In genomic region chr10:19915301-19915700, GRCm38 (mm10) we compare ENCODE assay signal across 9 mouse cellular contexts. TPM values are rescaled to one million over a fixed set of nuclear protein-coding genes. Genes with fewer than 3 reads are reported as not detected.
DNase-seq lines count a peak whose midpoint lies in the region; ATAC-seq lines count a peak whose summit lies in the region.
"Had no signal": no experiment of that assay in that cellular context is flagged by ENCODE, and none has a peak within 500 bp of the region (broad histone marks: within the 10 kb centered on the region; RNA-seq: fewer than 3 reads in every experiment).

No protein-coding gene starts in this region.

- H3K9ac ChIP-seq in midbrain, embryonic 15.5 days = no peak overlapping the region
- H3K9ac ChIP-seq: limb, embryonic 12.5 days had no signal

- 53% methylated on average over 1 of the region's 1 CpGs for WGBS in embryonic facial prominence, embryonic 10.5 days
- WGBS in midbrain, embryonic 15.5 days = 43% methylated on average over 1 of the region's 1 CpGs

- no peaks in the 10 kb centered on the region for H3K36me3 ChIP-seq in embryonic facial prominence, embryonic 10.5 days (replicated peaks)
- no peaks in the 10 kb centered on the region for H3K36me3 ChIP-seq in midbrain, embryonic 15.5 days (replicated peaks)
- H3K36me3 ChIP-seq: limb, embryonic 12.5 days had no signal

- no peaks in the 10 kb centered on the region for H3K9me3 ChIP-seq in embryonic facial prominence, embryonic 10.5 days
- no peaks in the 10 kb centered on the region for H3K9me3 ChIP-seq in midbrain, embryonic 15.5 days
- H3K9me3 ChIP-seq: limb, embryonic 12.5 days had no signal

- peak; percentile 85 for ATAC-seq in midbrain, embryonic 15.5 days (replicated peaks)

- H3K27ac ChIP-seq in embryonic facial prominence, embryonic 10.5 days (replicated peaks) = no peak overlapping the region
- H3K27ac ChIP-seq in midbrain, embryonic 15.5 days = no peak overlapping the region
- H3K27ac ChIP-seq: limb, embryonic 12.5 days had no signal

- no peaks in the 10 kb centered on the region for H3K27me3 ChIP-seq in embryonic facial prominence, embryonic 10.5 days (replicated peaks; ENCODE audit: low read depth, poor library complexity, severe bottlenecking)
- no peaks in the 10 kb centered on the region; the same call in 1 of the 2 replicates for H3K27me3 ChIP-seq in midbrain, embryonic 15.5 days (replicated peaks)
- H3K27me3 ChIP-seq: limb, embryonic 12.5 days had no signal

- no peak overlapping the region for H3K4me2 ChIP-seq in midbrain, embryonic 15.5 days
- H3K4me2 ChIP-seq: limb, embryonic 12.5 days had no signal

- no peaks in the 10 kb centered on the region for H3K4me1 ChIP-seq in embryonic facial prominence, embryonic 10.5 days
- H3K4me1 ChIP-seq in midbrain, embryonic 15.5 days = no peaks in the 10 kb centered on the region
- H3K4me1 ChIP-seq: limb, embryonic 12.5 days had no signal

- no peak overlapping the region for H3K4me3 ChIP-seq in embryonic facial prominence, embryonic 10.5 days
- H3K4me3 ChIP-seq in midbrain, embryonic 15.5 days = no peak overlapping the region
- H3K4me3 ChIP-seq: limb, embryonic 12.5 days had no signal

- intact Hi-C loops in heart, postnatal 25 days (cut with DNase I) = loop anchor here (2.0 kb wide), 1 partner anchor 210 kb away; no protein-coding TSS in a partner anchor
- intact Hi-C loops in left cerebral cortex, postnatal 14 days (cut with DNase I) = no loop called here

- DNase-seq in heart, adult 18-20 months = peak; percentile 62 to 63
- DNase-seq in heart, postnatal 25 days (ENCODE audit: low spot score) = no peak
- DNase-seq in adipocyte (ENCODE audit: low spot score) = peak; percentile 76
- peak; percentile 32 for DNase-seq in embryonic facial prominence, embryonic 10.5 days (ENCODE audit: low spot score)
- DNase-seq in induced T-regulatory cell, adult 2 months (ENCODE audit: low read depth) = peak; percentile 52
- peak; percentile 73 to 89 for DNase-seq in left cerebral cortex, postnatal 14 days (ENCODE audit: low spot score in 2 of 2)
- peak; percentile 62 for DNase-seq in testis, postnatal 10 days (ENCODE audit: low spot score)

RNA-seq across cellular contexts. Expression of gene Pex7, which starts 7.8 kb away (rescaled TPM):
- 10 to 100 TPM; 35.9 to 38.7 TPM for total RNA-seq in heart, adult 18-20 months (2021)
- total RNA-seq in heart, postnatal 25 days (2021) = 10 to 100 TPM; 25.5 to 28.9 TPM
- polyA plus RNA-seq in embryonic facial prominence, embryonic 10.5 days (2016; fragmentation: Nextera tagmentation; extraction: Ambion mirVana) = 22.6 and 24.8 TPM in 2 replicates
- total RNA-seq in left cerebral cortex, postnatal 14 days (2021) = 10 to 100 TPM; 26.1 to 27.4 TPM
- polyA plus RNA-seq in midbrain, embryonic 15.5 days (2015; fragmentation: Nextera tagmentation; extraction: Ambion mirVana) = 26.8 and 27.4 TPM in 2 replicates

RNA-seq across cellular contexts. Expression of gene Map3k5, which starts 19.0 kb away (rescaled TPM):
- total RNA-seq in heart, adult 18-20 months (2021) = 10 to 100 TPM; 34.1 to 40.7 TPM
- 10 to 100 TPM; 37.0 to 37.7 TPM for total RNA-seq in heart, postnatal 25 days (2021)
- polyA plus RNA-seq in embryonic facial prominence, embryonic 10.5 days (2016; fragmentation: Nextera tagmentation; extraction: Ambion mirVana) = 0.86 and 1.4 TPM in 2 replicates
- 10 to 100 TPM; 39.9 to 47.5 TPM for total RNA-seq in left cerebral cortex, postnatal 14 days (2021)
- 1.1 and 1.3 TPM in 2 replicates for polyA plus RNA-seq in midbrain, embryonic 15.5 days (2015; fragmentation: Nextera tagmentation; extraction: Ambion mirVana)
